Mouse (Mus musculus) embryonic facial prominence, embryonic 15.5 days (tissue): ENCODE measurements around the gene Surf2. TPM values are rescaled to one million over a fixed set of nuclear protein-coding genes. Genes with fewer than 3 reads are reported as not detected.
"Not testable (repeated sequence)": the region's sequence is repeated elsewhere in the genome, so short reads cannot be mapped to it uniquely, and the experiment has no call there.

Experiments used
- ATAC-seq: fragments of 200-750 bp; cut with Nextera tagmentation; 2 replicates; pipeline ENCODE4 v1.8.0; 2017; ENCODE audit warnings: low read depth, moderate TSS enrichment; ENCODE audit not compliant: insufficient number of reproducible peaks, low FRiP score, low TSS enrichment
- H3K27ac ChIP-seq: fragments of 300-500 bp; sonication (generic); replicated peaks from 2 replicates; pipeline ENCODE4 v1.5.1; 2015; ENCODE audit warnings: mild to moderate bottlenecking, inconsistent platforms
- H3K27me3 ChIP-seq: fragments of 300-500 bp; sonication (generic); 2 replicates; pipeline ENCODE4 v1.6.1; 2015; ENCODE audit warnings: inconsistent platforms
- H3K36me3 ChIP-seq: fragments of 300-500 bp; sonication (generic); 2 replicates; pipeline ENCODE4 v1.6.1; 2015; ENCODE audit warnings: mild to moderate bottlenecking, inconsistent platforms
- H3K4me1 ChIP-seq: fragments of 300-500 bp; sonication (generic); 2 replicates; pipeline ENCODE4 v1.6.1; 2015; ENCODE audit warnings: inconsistent platforms
- H3K4me2 ChIP-seq: fragments of 300-500 bp; sonication (generic); replicated peaks from 2 replicates; pipeline ENCODE4 v1.6.1; 2015; ENCODE audit warnings: mild to moderate bottlenecking, inconsistent platforms
- H3K4me3 ChIP-seq: fragments of 300-500 bp; sonication (generic); replicated peaks from 2 replicates; pipeline ENCODE4 v1.5.1; 2015; ENCODE audit warnings: mild to moderate bottlenecking, inconsistent platforms
- H3K9ac ChIP-seq: fragments of 300-500 bp; sonication (generic); 2 replicates; pipeline ENCODE4 v1.6.1; 2015; ENCODE audit warnings: inconsistent platforms
- H3K9me3 ChIP-seq: fragments of 300-500 bp; sonication (generic); replicated peaks from 2 replicates; pipeline ENCODE4 v1.6.1; 2016; ENCODE audit warnings: inconsistent platforms
- WGBS: fragments of 180-500 bp; shearing (Covaris S2); methylation state at CpG from one replicate; pipeline ENCODE4 v1.1.7; 2015; 5-methylcytosine and 5-hydroxymethylcytosine counted together
- polyA plus RNA-seq: library from polyadenylated mRNA; unstranded; fragments of >200 nt; fragmentation: Nextera tagmentation; extraction: Ambion mirVana; gene quantifications from 2 replicates; pipeline ENCODE4 v1.2.1, GENCODE M21; 2015

The Surf2 gene
- 38.2 TPM in 2 replicates for polyA plus RNA-seq

- peak; percentile 56 for ATAC-seq
- WGBS, result 1% methylated on average over 47 of the region's 47 CpGs
- H3K4me2 ChIP-seq, result peak within 1 kb of the TSS; percentile 96
- H3K9me3 ChIP-seq, result no peaks in the 10 kb centered on the region
- no peaks in the 10 kb centered on the region for H3K27me3 ChIP-seq
- H3K9ac ChIP-seq, result peak within 1 kb of the TSS; percentile 74
- peak within 1 kb of the TSS; percentile 75 for H3K4me3 ChIP-seq
- H3K27ac ChIP-seq, result peak within 1 kb of the TSS; percentile 73
- peaks cover 52% of the 10 kb centered on the region for H3K4me1 ChIP-seq
- peaks cover 56% of the 10 kb centered on the region for H3K36me3 ChIP-seq
Observed at GRCm38 (mm10) chr2:26915927-26916728, at the start of gene Surf2, which contains the start of gene Surf1. Gene Surf2, plus strand, starts transcription at chr2:26916367. Gene Surf1, minus strand, starts transcription at chr2:26916530.

DNA sequence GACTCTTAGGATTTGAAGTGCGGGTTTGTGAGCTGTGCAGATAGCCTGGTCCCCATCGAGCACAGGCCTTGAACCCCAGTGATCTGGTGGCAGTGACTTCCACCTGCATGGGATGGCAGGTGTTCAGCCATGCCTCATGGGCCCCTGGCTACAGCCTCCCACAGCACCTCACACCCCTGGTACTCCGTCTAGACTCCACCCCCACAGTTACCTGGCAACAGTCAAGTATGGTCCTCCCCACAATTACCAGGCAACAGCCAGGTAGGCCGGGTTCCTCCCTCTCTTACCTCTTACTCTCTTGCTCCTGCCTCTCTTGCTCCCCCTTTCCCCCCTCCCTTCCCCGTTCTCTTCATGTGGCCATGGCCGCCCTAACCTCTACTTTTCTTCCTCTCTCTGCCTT is 45.5 kb upstream of the Surf2 start:
- ATAC-seq, result no peak
- no peaks in the 10 kb centered on the region for H3K9me3 ChIP-seq
- H3K9ac ChIP-seq, result no peak overlapping the region
- no peaks in the 10 kb centered on the region for H3K4me1 ChIP-seq
- no peak overlapping the region for H3K4me3 ChIP-seq
- no peak overlapping the region for H3K27ac ChIP-seq
- no peak overlapping the region for H3K4me2 ChIP-seq
- 70% methylated on average over 6 of the region's 6 CpGs for WGBS
- H3K36me3 ChIP-seq, result no peaks in the 10 kb centered on the region
- H3K27me3 ChIP-seq, result no peaks in the 10 kb centered on the region

DNA sequence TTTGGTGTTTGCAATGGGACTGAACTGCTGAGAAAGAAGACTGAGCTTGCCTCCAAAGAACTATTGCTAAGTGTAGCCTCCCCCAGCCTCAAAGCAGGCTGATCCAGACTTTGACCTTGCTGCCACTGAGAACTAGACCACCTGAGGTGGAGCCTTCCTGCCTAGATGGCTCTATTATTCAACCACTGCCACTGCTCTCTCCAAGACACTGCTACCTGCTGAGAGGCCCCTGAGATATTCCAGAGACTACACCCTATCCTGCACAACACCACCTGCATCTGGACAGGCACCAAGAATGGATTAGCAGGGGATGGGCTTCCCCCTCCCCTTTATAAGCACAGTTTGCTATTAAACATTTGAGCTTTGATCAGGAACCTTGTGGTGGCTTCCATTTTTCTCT is 37.6 kb upstream of the Surf2 start:
- H3K4me2 ChIP-seq, result no peak overlapping the region
- H3K4me3 ChIP-seq, result no peak overlapping the region
- H3K36me3 ChIP-seq, result no peaks in the 10 kb centered on the region
- no peaks in the 10 kb centered on the region for H3K27me3 ChIP-seq
- 0 out of 2 replicates have a peak, but pooled peaks cover under 1% of the 10 kb centered on the region for H3K9me3 ChIP-seq
- no peak overlapping the region for H3K9ac ChIP-seq
- ATAC-seq, result no peak
- no peaks in the 10 kb centered on the region for H3K4me1 ChIP-seq
- H3K27ac ChIP-seq, result no peak overlapping the region

- H3K27me3 ChIP-seq, H3K4me3 ChIP-seq, H3K27ac ChIP-seq, H3K9ac ChIP-seq, ATAC-seq, H3K4me1 ChIP-seq, H3K4me2 ChIP-seq, H3K9me3 ChIP-seq: not testable (repeated sequence)
- WGBS, result 79% methylated on average over 2 of the region's 2 CpGs
- peaks cover 18% of the 10 kb centered on the region for H3K36me3 ChIP-seq
Observed at GRCm38 (mm10) chr2:26885541-26885940, 30.6 kb upstream of the Surf2 start.

DNA sequence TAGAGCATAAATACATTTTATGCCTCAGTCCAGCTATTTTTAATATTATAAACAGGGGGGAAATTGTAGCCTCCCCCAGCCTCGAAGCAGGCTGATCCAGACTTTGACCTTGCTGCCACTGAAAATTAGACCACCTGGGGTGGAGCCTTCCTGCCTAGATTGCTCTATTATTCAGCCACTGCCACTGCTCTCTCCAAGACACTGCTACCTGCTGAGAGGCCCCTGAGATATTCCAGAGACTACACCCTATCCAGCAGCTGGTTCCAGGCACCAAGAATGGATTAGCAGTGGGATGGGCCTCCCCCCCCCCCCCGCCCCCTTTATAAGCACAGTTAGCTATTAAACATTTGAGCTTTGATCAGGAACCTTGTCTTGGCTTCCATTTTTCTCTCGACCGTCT is 30.0 kb upstream of the Surf2 start:
- not testable (repeated sequence) for ATAC-seq, H3K27ac ChIP-seq

DNA sequence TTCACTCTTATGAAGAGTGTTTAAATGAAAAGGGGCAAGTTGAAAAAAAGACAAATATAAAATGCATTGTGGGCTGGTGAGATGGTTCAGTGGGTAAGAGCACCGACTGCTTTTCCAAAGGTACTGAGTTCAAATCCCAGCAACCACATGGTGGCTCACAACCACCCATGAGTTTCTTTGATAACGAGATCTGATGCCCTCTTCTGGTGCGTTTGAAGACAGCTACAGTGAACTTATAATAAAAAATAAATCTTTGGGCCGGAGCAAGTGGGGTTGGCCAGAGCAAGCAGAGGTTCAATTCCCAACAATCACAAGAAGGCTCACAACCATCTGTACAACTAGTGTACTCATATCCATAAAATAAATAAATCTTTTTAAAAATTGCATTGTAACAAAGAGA is 20.3 kb upstream of the Surf2 start:
- Histone ChIP-seq H3K27me3 (no peaks in the 10 kb centered on the region), H3K4me1 (0 out of 2 replicates have a peak, but pooled peaks cover 3% of the 10 kb centered on the region), H3K9ac (no peak overlapping the region), H3K4me3 (no peak overlapping the region), H3K4me2 (no peak overlapping the region), H3K9me3 (no peaks in the 10 kb centered on the region), H3K36me3 (peaks cover 86% of the 10 kb centered on the region), H3K27ac (no peak overlapping the region)
- WGBS, result 90% methylated on average over 4 of the region's 4 CpGs
- no peak for ATAC-seq

More for the DNA sequence above, 30.0 kb upstream of the Surf2 start:
- not testable (repeated sequence) for H3K4me1 ChIP-seq, H3K9me3 ChIP-seq, H3K4me2 ChIP-seq, H3K9ac ChIP-seq, H3K27me3 ChIP-seq, H3K4me3 ChIP-seq
- WGBS, result 79% methylated on average over 4 of the region's 4 CpGs
- H3K36me3 ChIP-seq, result peaks cover 24% of the 10 kb centered on the region

- Histone ChIP-seq H3K9ac (no peak overlapping the region), H3K4me3 (no peak overlapping the region), H3K36me3 (peaks cover 60% of the 10 kb centered on the region), H3K9me3 (no peaks in the 10 kb centered on the region), H3K27ac (no peak overlapping the region), H3K27me3 (no peaks in the 10 kb centered on the region), H3K4me1 (peaks cover 27% of the 10 kb centered on the region), H3K4me2 (no peak overlapping the region)
- ATAC-seq, result no peak
- 76% methylated on average over 1 of the region's 1 CpGs for WGBS
Observed at GRCm38 (mm10) chr2:26900731-26901130, 15.4 kb upstream of the Surf2 start.

- ATAC-seq, result no peak
- Histone ChIP-seq H3K4me1 (peaks cover 27% of the 10 kb centered on the region), H3K4me2 (peak overlapping the region; percentile 73), H3K4me3 (peak overlapping the region; percentile 87), H3K27ac (peak overlapping the region; percentile 93), H3K36me3 (peaks cover 60% of the 10 kb centered on the region), H3K9ac (peak overlapping the region; percentile 67), H3K9me3 (no peaks in the 10 kb centered on the region), H3K27me3 (no peaks in the 10 kb centered on the region)
- 11% methylated on average over 7 of the region's 7 CpGs for WGBS
Observed at GRCm38 (mm10) chr2:26901834-26902400, 14.2 kb upstream of the Surf2 start.

- peak within 1 kb of the TSS; percentile 93 for H3K27ac ChIP-seq
- no peaks in the 10 kb centered on the region for H3K27me3 ChIP-seq
- H3K9ac ChIP-seq, result peak within 1 kb of the TSS; percentile 67
- H3K36me3 ChIP-seq, result peaks cover 60% of the 10 kb centered on the region
- peak within 1 kb of the TSS; percentile 73 for H3K4me2 ChIP-seq
- peaks cover 32% of the 10 kb centered on the region for H3K4me1 ChIP-seq
- under 1% methylated on average over 41 of the region's 41 CpGs for whole genome bisulfite sequencing
- H3K9me3 ChIP-seq, result no peaks in the 10 kb centered on the region
- peak within 1 kb of the TSS; percentile 87 for H3K4me3 ChIP-seq
- peak; percentile 91 for ATAC-seq
Observed at GRCm38 (mm10) chr2:26902467-26903220, 13.5 kb upstream of the Surf2 start, which contains the start of gene Surf6. Gene Surf6, minus strand, starts transcription at chr2:26902879.

GRCm38 (mm10) chr2:26903311-26903710 is 12.9 kb upstream of the Surf2 start:
- WGBS, result 8% methylated on average over 7 of the region's 7 CpGs
- peak overlapping the region; percentile 93 for H3K27ac ChIP-seq
- H3K4me3 ChIP-seq, result peak overlapping the region; percentile 87
- peak overlapping the region; percentile 73 for H3K4me2 ChIP-seq
- peak overlapping the region; percentile 67 for H3K9ac ChIP-seq
- no peak for ATAC-seq
- peaks cover 59% of the 10 kb centered on the region for H3K36me3 ChIP-seq
- no peaks in the 10 kb centered on the region for H3K9me3 ChIP-seq
- peaks cover 39% of the 10 kb centered on the region for H3K4me1 ChIP-seq
- H3K27me3 ChIP-seq, result no peaks in the 10 kb centered on the region

DNA sequence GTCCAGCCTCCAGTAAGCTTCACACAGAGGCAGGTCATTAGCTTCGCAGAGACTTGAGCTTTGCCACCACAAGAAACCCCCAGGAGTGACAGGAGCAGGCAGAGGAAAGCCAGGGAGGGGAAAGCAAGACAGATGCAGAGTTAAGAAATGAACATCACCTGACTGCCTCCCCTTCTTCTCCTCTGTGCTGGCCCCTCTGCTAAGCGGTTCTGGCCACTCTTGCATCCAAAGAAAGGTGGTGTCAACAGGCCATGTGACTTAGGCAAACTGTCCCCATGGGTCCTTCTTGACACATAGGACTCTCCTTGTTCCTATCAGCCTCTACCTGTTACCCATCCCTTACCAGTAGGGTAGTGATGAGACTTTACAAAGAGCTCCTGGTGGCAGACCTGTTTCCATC is 10.2 kb upstream of the Surf2 start:
- no peak for ATAC-seq
- no peaks in the 10 kb centered on the region for H3K9me3 ChIP-seq
- no peaks in the 10 kb centered on the region for H3K27me3 ChIP-seq
- no peak overlapping the region for H3K4me2 ChIP-seq
- no peak overlapping the region for H3K27ac ChIP-seq
- peaks cover 47% of the 10 kb centered on the region for H3K4me1 ChIP-seq
- WGBS, result 84% methylated on average over 2 of the region's 2 CpGs
- H3K4me3 ChIP-seq, result no peak overlapping the region
- H3K36me3 ChIP-seq, result peaks cover 39% of the 10 kb centered on the region
- H3K9ac ChIP-seq, result no peak overlapping the region
